Mouse (Mus musculus) thymus, postnatal 10 days (tissue): ENCODE data around the gene Hist1h2bg.
"Not testable (repeated sequence)": the region's sequence is repeated elsewhere in the genome, so short reads cannot be mapped to it uniquely, and the experiment has no call there.

Experiments
- DNase-seq, 2 experiments: peaks; one replicate each; pipeline ENCODE4 v3.0.0; 2021; ENCODE audit warnings: low spot score in 2 of 2

Gene Hist1h2bg

DNA sequence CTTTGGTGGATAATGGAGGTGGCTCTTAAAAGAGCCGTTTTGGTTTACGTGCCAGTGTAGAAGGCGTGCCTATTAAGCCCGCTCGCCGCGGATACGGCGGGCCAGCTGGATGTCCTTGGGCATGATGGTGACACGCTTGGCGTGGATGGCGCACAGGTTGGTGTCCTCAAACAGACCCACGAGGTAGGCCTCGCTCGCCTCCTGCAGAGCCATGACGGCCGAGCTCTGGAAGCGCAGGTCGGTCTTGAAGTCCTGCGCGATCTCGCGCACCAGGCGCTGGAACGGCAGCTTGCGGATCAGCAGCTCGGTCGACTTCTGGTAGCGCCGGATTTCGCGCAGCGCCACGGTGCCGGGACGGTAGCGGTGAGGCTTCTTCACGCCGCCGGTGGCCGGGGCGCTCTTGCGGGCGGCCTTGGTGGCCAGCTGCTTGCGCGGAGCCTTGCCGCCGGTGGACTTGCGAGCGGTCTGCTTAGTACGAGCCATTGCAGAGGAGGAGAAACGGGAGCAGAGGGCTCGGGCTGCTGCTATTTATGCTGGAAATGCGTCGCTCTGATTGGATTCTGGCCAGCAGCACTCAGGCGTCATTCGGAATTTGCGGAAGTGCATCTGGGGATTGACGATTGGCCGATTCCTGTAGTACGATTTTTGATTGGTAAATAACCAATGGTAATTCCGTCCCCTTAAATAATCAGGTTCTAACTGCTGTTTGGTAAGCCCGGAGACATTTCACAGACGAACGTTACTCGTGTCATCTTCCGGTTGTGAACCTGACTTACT is 9.1 kb upstream of the Hist1h2bg start, which contains the start of gene Hist1h3e:
Gene Hist1h3e, minus strand, starts transcription at position 487 of the 777 bp plus-strand sequence.
- peak; percentile 89 to 90 for DNase-seq

GRCm38 (mm10) chr13:23562699-23563462 is 8.3 kb upstream of the Hist1h2bg start:
- DNase-seq = peak in 1 of 2 experiments; percentile 26

DNA sequence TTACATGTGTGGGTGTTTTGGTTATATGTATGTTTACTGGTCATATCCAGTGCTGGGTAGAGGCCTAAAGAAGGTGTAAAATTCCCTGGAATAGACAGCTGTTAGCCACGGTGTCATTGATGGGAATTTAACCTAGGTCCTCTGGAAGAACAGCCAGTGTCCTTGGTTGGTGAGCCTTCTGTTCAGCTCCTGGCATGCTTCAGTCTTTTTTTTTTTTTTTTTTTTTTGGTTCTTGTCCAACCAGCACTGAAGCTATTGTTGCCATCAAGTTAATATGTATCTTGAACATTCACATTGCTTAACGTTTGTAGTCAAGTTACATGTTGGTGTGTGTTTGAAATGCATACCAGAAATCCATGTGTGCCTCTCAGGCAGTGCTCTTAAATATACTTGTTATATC is 6.7 kb upstream of the Hist1h2bg start:
- no peak for DNase-seq

DNA sequence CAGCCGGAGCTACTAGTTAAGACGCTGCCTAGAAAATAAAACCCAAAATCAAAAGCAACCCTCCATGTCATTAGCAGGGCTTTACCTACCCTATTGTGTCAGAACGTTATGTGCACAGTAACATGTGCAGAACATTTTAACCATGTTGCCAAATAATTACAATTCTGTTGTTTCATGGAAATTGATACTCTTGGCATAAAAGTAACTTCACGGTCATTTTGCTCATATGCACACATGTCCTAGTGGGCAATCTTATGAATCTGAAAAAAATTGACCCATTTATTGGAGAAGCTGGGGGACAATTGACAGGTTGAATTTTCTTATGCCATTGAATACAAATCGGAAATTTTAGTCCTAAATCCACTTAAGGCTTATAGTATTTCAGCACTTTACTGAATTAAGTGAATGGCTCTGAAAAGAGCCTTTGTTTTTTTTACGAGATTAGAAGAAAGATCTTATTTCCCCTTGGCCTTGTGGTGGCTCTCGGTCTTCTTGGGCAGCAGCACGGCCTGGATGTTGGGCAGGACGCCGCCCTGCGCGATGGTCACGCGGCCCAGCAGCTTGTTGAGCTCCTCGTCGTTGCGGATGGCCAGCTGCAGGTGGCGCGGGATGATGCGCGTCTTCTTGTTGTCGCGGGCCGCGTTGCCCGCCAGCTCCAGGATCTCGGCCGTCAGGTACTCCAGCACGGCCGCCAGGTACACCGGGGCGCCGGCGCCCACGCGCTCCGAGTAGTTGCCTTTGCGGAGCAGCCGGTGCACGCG is 755 bp upstream of the Hist1h2bg start:
- not testable (repeated sequence) for DNase-seq

DNA sequence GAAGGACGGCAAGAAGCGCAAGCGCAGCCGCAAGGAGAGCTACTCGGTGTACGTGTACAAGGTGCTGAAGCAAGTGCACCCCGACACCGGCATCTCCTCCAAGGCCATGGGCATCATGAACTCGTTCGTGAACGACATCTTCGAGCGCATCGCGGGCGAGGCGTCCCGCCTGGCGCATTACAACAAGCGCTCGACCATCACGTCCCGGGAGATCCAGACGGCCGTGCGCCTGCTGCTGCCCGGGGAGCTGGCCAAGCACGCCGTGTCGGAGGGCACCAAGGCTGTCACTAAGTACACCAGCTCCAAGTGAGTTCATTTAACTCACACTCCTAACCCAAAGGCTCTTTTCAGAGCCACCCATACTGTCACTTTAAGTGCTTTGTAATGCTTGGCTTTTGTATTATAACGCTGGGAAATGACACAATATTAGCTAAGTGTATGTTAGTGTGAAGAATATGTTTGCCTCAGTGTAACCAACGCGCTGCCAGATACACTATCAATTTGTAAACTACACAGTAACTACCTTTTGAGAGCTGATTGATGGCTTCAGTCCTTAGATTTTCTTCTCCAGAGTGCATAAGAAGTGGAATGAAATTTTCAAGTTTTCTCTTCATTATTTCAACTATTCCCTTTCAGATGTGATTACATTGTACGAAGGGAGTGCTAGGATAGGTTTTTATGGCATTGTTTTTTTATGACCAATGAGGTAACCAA is 465 bp downstream of the Hist1h2bg start:
- DNase-seq = not testable (repeated sequence)

DNA sequence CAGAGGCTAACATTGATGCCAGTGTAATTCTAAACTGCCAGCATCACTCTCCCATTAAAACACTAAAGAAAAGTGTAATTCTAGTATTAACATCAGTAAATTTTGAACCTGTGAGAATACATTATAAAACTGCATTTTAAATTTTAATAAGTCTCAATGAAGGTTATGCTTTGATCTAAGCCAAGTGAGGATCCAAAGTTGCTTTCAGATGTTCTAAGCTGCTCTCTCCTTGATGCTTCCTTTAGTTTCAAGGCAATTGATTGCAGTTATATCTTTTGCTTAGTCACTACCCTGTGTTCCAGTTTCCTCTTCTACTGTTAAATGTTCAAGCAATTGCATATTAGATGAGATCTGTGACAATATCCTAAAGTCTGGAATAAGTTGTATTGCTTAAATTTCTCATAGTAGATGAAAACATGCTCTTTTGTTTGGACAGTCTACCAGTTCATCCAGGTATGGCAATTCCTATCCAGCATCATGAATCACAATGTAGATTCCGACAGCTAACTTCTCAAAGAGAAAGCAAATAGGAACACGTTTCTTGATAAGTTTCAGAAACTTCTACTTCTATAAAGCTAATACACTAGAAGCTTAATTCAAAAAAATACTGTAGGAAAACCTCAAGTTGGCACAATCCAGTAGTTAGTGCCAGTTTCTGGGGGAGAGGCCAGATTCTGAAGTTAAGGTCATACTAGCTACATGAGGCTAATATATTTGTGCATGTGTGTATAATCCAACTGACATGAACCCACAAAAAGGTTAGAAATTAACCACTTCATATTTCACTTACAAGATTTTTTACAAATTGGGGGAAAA is 1.2 kb downstream of the Hist1h2bg start:
- no peak for DNase-seq

- not testable (repeated sequence) for DNase-seq
Observed at GRCm38 (mm10) chr13:23573034-23573897, 2.1 kb downstream of the Hist1h2bg start.

DNA sequence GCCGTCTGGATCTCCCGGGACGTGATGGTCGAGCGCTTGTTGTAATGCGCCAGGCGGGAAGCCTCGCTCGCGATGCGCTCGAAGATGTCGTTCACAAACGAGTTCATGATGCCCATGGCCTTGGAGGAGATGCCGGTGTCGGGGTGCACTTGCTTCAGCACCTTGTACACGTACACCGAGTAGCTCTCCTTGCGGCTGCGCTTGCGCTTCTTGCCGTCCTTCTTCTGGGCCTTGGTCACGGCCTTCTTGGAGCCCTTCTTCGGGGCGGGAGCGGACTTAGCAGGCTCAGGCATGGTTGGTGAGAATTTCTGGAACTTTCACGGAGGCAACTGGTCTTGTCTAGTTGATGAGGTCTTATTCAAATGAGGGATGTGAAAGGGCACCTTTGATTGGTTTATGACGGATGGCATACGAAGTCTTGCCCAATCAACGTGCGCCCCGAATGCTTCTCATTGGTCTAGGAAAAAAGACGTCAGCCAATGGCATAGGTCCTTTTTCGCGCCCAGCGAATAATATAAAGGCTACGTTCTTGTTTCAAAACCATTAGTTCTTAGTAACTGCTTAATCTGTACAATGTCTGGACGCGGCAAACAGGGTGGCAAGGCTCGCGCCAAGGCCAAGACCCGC is 2.8 kb downstream of the Hist1h2bg start, which contains the start of the genes Hist1h2bf and Hist1h2ad:
Gene Hist1h2bf, minus strand, starts transcription at position 299 of the 627 bp plus-strand sequence.
Gene Hist1h2ad, plus strand, starts transcription at position 484 of the 627 bp plus-strand sequence.
- DNase-seq = peak; percentile 88 to 93

DNA sequence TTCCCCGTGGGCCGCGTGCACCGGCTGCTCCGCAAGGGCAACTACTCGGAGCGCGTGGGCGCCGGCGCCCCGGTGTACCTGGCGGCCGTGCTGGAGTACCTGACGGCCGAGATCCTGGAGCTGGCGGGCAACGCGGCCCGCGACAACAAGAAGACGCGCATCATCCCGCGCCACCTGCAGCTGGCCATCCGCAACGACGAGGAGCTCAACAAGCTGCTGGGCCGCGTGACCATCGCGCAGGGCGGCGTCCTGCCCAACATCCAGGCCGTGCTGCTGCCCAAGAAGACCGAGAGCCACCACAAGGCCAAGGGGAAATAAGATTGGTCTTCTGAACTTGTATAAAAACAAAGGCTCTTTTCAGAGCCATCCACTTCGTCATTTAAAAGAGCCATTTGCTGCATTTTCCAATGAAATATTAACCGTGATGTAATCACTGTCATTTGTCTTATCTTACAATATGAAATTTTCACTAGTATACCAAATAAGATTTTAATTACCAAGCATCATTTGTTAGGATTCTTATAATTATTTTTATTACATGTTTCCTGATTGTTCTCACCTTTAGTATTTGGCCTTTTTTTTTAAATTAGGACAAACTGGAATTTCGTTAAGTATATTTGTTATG is 3.5 kb downstream of the Hist1h2bg start:
- DNase-seq = not testable (repeated sequence)

DNA sequence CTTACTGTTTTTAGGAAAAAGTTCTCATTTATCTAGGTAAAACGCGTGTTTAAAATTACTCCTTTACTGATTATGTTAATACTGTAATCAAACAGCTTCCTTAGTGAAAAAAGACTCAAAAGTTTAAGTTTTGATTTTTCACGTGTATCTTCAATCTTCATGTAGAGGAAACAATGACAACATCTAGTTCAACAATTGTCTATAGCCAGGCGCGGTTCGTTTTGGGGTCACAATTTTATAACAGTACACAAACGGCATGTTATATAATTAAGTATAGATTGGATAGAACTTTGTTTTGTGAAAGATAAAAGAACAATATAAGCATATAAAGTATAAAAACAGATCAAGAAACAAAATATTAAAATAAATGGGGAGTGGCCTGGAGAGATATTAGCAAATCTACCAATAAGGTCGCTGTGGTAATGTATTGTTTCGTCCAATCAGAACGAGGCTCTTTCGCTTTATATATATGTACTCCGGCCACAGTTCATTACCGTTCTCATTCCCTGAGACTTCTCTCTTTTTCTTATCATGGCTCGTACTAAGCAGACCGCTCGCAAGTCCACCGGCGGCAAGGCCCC is 4.2 kb downstream of the Hist1h2bg start, which contains the start of gene Hist1h3d:
Gene Hist1h3d, plus strand, starts transcription at position 493 of the 581 bp plus-strand sequence.
- peak in 1 of 2 experiments; percentile 60 for DNase-seq

DNA sequence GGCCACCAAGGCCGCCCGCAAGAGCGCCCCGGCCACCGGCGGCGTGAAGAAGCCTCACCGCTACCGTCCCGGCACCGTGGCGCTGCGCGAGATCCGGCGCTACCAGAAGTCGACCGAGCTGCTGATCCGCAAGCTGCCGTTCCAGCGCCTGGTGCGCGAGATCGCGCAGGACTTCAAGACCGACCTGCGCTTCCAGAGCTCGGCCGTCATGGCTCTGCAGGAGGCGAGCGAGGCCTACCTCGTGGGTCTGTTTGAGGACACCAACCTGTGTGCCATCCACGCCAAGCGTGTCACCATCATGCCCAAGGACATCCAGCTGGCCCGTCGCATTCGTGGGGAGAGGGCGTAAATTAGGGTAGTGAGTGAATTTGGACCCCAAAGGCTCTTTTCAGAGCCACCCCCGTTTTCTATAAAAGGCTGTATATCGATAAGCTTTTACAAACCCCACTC is 4.7 kb downstream of the Hist1h2bg start:
- DNase-seq = not testable (repeated sequence)

GRCm38 (mm10) chr13:23576351-23576881 is 5.2 kb downstream of the Hist1h2bg start:
- no peak for DNase-seq

- DNase-seq = no peak
Observed at GRCm38 (mm10) chr13:23576906-23577639, 5.9 kb downstream of the Hist1h2bg start.

DNA sequence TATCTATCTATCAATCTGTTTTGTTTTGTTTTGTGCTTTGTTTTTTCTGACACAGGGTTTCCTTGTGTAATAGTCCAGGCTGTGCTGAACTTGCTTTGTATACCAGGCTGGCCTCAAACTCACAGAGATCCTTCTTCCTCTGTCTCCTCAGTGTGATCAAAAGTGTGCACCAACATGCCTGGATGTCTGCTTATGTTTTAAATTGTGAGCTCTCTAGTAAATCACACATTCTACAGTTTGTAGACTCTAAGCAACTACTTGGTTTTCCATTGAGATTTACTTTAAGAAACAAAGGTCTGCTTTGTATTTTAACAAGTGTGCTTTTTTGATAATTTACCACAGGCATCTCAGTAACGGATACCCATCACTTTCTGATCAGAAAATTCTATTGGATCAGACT is 6.6 kb downstream of the Hist1h2bg start:
- no peak for DNase-seq

DNA sequence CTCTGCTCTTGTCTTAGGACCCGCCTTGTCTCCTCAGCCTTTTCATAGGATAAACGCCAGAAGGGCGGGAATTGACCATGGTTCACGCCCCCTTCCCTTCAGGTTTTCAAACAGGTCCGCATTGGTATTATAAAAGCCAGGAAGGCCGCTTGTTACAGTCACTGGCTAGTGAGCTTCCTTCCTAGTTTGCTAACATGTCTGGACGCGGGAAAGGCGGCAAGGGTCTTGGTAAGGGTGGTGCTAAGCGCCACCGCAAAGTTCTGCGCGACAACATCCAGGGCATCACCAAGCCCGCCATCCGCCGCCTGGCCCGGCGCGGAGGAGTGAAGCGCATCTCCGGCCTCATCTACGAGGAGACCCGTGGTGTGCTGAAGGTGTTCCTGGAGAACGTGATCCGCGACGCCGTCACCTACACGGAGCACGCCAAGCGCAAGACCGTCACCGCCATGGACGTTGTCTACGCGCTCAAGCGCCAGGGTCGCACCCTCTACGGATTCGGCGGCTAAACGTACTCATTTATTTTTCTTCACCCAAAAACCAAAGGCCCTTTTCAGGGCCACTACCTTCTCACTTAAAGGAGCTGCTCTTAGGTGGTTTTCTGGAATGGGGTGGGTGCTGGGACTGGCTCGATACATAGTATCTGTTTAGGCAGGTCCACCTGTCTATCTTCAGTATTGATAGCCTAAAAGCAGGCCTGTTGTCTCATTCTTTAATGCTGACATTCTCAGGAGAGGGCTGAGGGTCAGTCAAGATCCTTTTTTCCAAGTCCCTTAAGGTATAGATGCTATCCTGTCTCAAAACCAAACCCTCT is 10.4 kb downstream of the Hist1h2bg start, which contains the start of gene Hist1h4d:
Gene Hist1h4d, plus strand, starts transcription at position 191 of the 811 bp plus-strand sequence.
- DNase-seq = peak; percentile 96 to 97
